Comparison of ENCODE assay signal across 22 mouse cellular contexts in genomic region chr2:92678276-92678930, GRCm38 (mm10).
A peak's percentile ranks its signal among the peaks of the same experiment; 100 is the strongest.
DNase-seq lines count a peak whose midpoint lies in the region; TF ChIP-seq lines count a peak whose summit lies in the region.
"Had no signal": no experiment of that assay in that cellular context is flagged by ENCODE, and none has a peak within 500 bp of the region (broad histone marks: within the 10 kb centered on the region; RNA-seq: fewer than 3 reads in every experiment).

No protein-coding gene starts in this region.

- no peak for TF ChIP-seq CTCF in layer of hippocampus, adult 2 months (conservative IDR thresholded peaks at IDR 0.05)

- peak; percentile 11 to 67 for DNase-seq in adrenal gland, adult (ENCODE audit: inconsistent age in 2 of 2, low spot score in 1 of 2)
- no peak for DNase-seq in adrenal gland, postnatal 14 days
- DNase-seq in layer of hippocampus, adult 2 months (ENCODE audit: low spot score in 2 of 2) = no peak
- no peak for DNase-seq in layer of hippocampus, adult 11-12 months (ENCODE audit: low spot score)
- DNase-seq in Muller cell, postnatal 12 days (ENCODE audit: inconsistent ontology term) = peak; percentile 17
- no peak for DNase-seq in kidney, adult 8-10 months
- DNase-seq in frontal cortex, postnatal 25 days (ENCODE audit: low spot score in 2 of 2) = no peak
- DNase-seq: cerebellum, adult 2 months; cerebellum, postnatal 36 days; embryo, embryonic 11 days; gastrocnemius, adult 2 months; kidney, adult 2 months; kidney, postnatal 10 days; layer of hippocampus, postnatal 36 days; lung, embryonic 14.5 days; thymus, adult 2 months had no signal

- H3K27ac ChIP-seq in layer of hippocampus, adult 2 months = peak overlapping the region; percentile 43; the same call in 1 of the 2 replicates
- H3K27ac ChIP-seq: forebrain, embryonic 10.5 days; gastrocnemius, adult 2 months; hindbrain, embryonic 15.5 days; liver, embryonic 13.5 days; midbrain, embryonic 12.5 days; stomach, postnatal 0 days had no signal

- no peak overlapping the region for H3K4me3 ChIP-seq in layer of hippocampus, adult 2 months
- no peak overlapping the region for H3K4me3 ChIP-seq in myocyte
- H3K4me3 ChIP-seq: forebrain, embryonic 10.5 days; gastrocnemius, adult 2 months; hindbrain, embryonic 15.5 days; liver, embryonic 13.5 days; midbrain, embryonic 12.5 days had no signal

- H3K79me2 ChIP-seq in myocyte (ENCODE audit: control insufficient read depth, insufficient read depth) = no peaks in the 10 kb centered on the region

- H3ac ChIP-seq in myocyte (ENCODE audit: control insufficient read depth, insufficient read length) = no peak overlapping the region

- H3K36me3 ChIP-seq in myocyte (ENCODE audit: control insufficient read depth, insufficient read depth) = no peaks in the 10 kb centered on the region
- H3K36me3 ChIP-seq: forebrain, embryonic 10.5 days; hindbrain, embryonic 15.5 days; liver, embryonic 13.5 days; midbrain, embryonic 12.5 days had no signal

- peak overlapping the region; percentile 64 for H3K4me2 ChIP-seq in myocyte (ENCODE audit: low read depth)
- H3K4me2 ChIP-seq: hindbrain, embryonic 15.5 days; liver, embryonic 13.5 days; lung, embryonic 14.5 days; midbrain, embryonic 12.5 days had no signal

- TF ChIP-seq POLR2A in myocyte (IDR thresholded peaks at IDR 0.05; ENCODE audit: insufficient read length, low read depth) = no peak

- H3K27me3 ChIP-seq in myocyte (ENCODE audit: control insufficient read depth, insufficient read depth, insufficient read length) = no peaks in the 10 kb centered on the region
- H3K27me3 ChIP-seq: hindbrain, embryonic 15.5 days; midbrain, embryonic 12.5 days had no signal

TF ChIP-seq in myocyte, 11 proteins besides CTCF, POLR2A, EP300 and RAD21:
- TF ChIP-seq MAX (IDR thresholded peaks at IDR 0.05; ENCODE audit: low read depth) (peak; percentile 30), SRF (IDR thresholded peaks at IDR 0.05; ENCODE audit: control insufficient read depth, insufficient read length, low read depth) (no peak), MYOD1 (IDR thresholded peaks at IDR 0.05; ENCODE audit: control insufficient read depth in 1 of 3, insufficient read length in 2 of 3, low read depth in 2 of 3) (no peak), REST (IDR thresholded peaks at IDR 0.05; ENCODE audit: insufficient read depth, insufficient read length) (no peak)

Comparison
In these comparisons a context has a peak if more than half of its experiments do, and no peak if none do; other contexts are left out.
1. DNase-seq: peak in adrenal gland, adult (2 of 2) and Muller cell, postnatal 12 days (single experiment); none in adrenal gland, postnatal 14 days (single experiment), layer of hippocampus, adult 2 months (0 of 2), layer of hippocampus, adult 11-12 months (single experiment), kidney, adult 8-10 months (0 of 2) and frontal cortex, postnatal 25 days (0 of 2).